7 mouse cellular contexts compared by ENCODE assay signal in the genomic region with DNA sequence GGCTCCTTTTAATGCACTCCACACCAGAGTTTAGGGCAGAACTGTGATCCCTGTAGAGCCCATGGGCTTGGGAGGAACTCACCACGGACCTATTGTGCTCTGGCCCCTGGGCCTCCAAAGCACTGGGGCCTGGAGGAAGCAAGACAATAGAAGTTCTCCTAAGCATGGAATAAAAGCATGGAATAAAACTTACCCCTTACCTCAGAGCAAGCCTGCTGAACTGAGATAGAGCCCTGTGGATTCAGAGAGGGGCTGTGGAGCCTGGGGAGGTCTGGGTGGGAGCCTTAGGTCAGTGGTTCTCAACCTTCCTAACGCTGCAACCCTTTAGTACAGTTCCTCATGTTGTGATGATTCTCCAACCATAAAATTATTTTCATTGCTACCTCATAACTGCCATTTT. TPM values are rescaled to one million over a fixed set of nuclear protein-coding genes. Genes with fewer than 3 reads are reported as not detected.
DNase-seq lines count a peak whose midpoint lies in the region; ATAC-seq and TF ChIP-seq lines count a peak whose summit lies in the region.

Nisch (minus strand) TSS at position 101 of the 400 bp plus-strand sequence.

- dilution Hi-C loops in CH12.LX (cut with MboI; ENCODE audit: extremely low pct_ligation_motif_present, extremely low pct_unique_long_range_greater_than_20kb, low sequenced_read_pairs): no loop called here

- DNase-seq in CH12.LX (ENCODE audit: extremely low read depth) (no peak), ES-E14 (ENCODE audit: low read depth, low spot score) (no peak)
- no peak for DNase-seq in hindbrain, embryonic 11.5 days (ENCODE audit: low spot score)
- DNase-seq in liver, embryonic 13.5 days: no peak
- DNase-seq in right cerebral cortex, postnatal 25 days: no peak
- no peak for DNase-seq in spleen, postnatal 4 days (ENCODE audit: low spot score in 2 of 2)

- TF ChIP-seq POLR2A in CH12.LX (IDR thresholded peaks at IDR 0.05; ENCODE audit: low read depth, low read length): no peak

- H3K9ac ChIP-seq in CH12.LX (ENCODE audit: insufficient read depth, low read depth): peak within 1 kb of the TSS; percentile 5; the same call in 1 of the 2 replicates
- H3K9ac ChIP-seq in ES-E14 (ENCODE audit: insufficient read depth, low read depth, low read length, poor library complexity, severe bottlenecking): peak within 1 kb of the TSS; percentile 28; the same call in 1 of the 2 replicates
- peak within 1 kb of the TSS; percentile 14 for H3K9ac ChIP-seq in forebrain, embryonic 13.5 days
- no peak within 1 kb of the TSS for H3K9ac ChIP-seq in hindbrain, embryonic 11.5 days (ENCODE audit: low read depth, low read length)
- peak within 1 kb of the TSS; percentile 5; the same call in 1 of the 2 replicates for H3K9ac ChIP-seq in liver, embryonic 13.5 days

- WGBS in forebrain, embryonic 13.5 days: 46% methylated on average over 2 of the region's 2 CpGs
- WGBS in hindbrain, embryonic 11.5 days: 73% methylated on average over 2 of the region's 2 CpGs
- WGBS in liver, embryonic 13.5 days (ENCODE audit: insufficient replicate concordance): 56% methylated on average over 2 of the region's 2 CpGs

- in situ Hi-C loops in CH12.LX (cut with MboI; ENCODE audit: low pct_ligation_motif_present, low pct_unique_long_range_greater_than_20kb, low sequenced_read_pairs): loop anchor here (5.0 kb wide), 1 partner anchor 35 kb away; the partner anchor contains the start of genes Bap1 and Phf7
- in situ Hi-C loops in ES-E14 (cut with MboI; ENCODE audit: low sequenced_read_pairs in 2 of 2, unreplicated experiment in 2 of 2): no loop called here

- H3K27me3 ChIP-seq in CH12.LX (replicated peaks): peaks cover 11% of the 10 kb centered on the region
- no peaks in the 10 kb centered on the region for H3K27me3 ChIP-seq in forebrain, embryonic 13.5 days
- H3K27me3 ChIP-seq in hindbrain, embryonic 11.5 days (ENCODE audit: control insufficient read depth, insufficient read depth, low read length): no peaks in the 10 kb centered on the region
- H3K27me3 ChIP-seq in liver, embryonic 13.5 days: peaks cover 6% of the 10 kb centered on the region; the same call in 1 of the 2 replicates

- TF ChIP-seq RAD21 in CH12.LX (IDR thresholded peaks at IDR 0.05; ENCODE audit: low read depth, low read length): no peak

- H3K79me2 ChIP-seq in CH12.LX (replicated peaks; ENCODE audit: control insufficient read depth, extremely low read depth, insufficient read depth, poor library complexity, severe bottlenecking): no peaks in the 10 kb centered on the region

- H3K36me3 ChIP-seq in CH12.LX (replicated peaks in 1 of 2; ENCODE audit: control insufficient read depth in 1 of 2, insufficient read depth in 1 of 2, low read length in 1 of 2) (peaks cover 0 to 1% of the 10 kb centered on the region in 2 experiments), ES-E14 (ENCODE audit: control insufficient read depth, insufficient read depth, low read length, poor library complexity, severe bottlenecking) (no peaks in the 10 kb centered on the region)
- H3K36me3 ChIP-seq in forebrain, embryonic 13.5 days (ENCODE audit: poor library complexity, severe bottlenecking): no peaks in the 10 kb centered on the region
- H3K36me3 ChIP-seq in hindbrain, embryonic 11.5 days (ENCODE audit: control insufficient read depth, insufficient read depth, low read length): no peaks in the 10 kb centered on the region
- H3K36me3 ChIP-seq in liver, embryonic 13.5 days: no peaks in the 10 kb centered on the region

- no peak for ATAC-seq in forebrain, embryonic 13.5 days
- ATAC-seq in hindbrain, embryonic 11.5 days (ENCODE audit: low FRiP score): no peak
- ATAC-seq in liver, embryonic 13.5 days (ENCODE audit: low read depth): no peak

- no peak within 1 kb of the TSS for H3K27ac ChIP-seq in CH12.LX (ENCODE audit: insufficient read depth, low read depth)
- no peak within 1 kb of the TSS for H3K27ac ChIP-seq in ES-E14 (ENCODE audit: insufficient read depth, low read depth, low read length, poor library complexity, severe bottlenecking)
- H3K27ac ChIP-seq in forebrain, embryonic 13.5 days: no peak within 1 kb of the TSS
- no peak within 1 kb of the TSS for H3K27ac ChIP-seq in hindbrain, embryonic 11.5 days (ENCODE audit: low read depth, low read length)
- no peak within 1 kb of the TSS for H3K27ac ChIP-seq in liver, embryonic 13.5 days

- no peaks in the 10 kb centered on the region for H3K9me3 ChIP-seq in CH12.LX (replicated peaks; ENCODE audit: low read length)
- no peaks in the 10 kb centered on the region for H3K9me3 ChIP-seq in ES-E14 (ENCODE audit: control insufficient read depth, insufficient read depth, low read depth, low read length)
- no peaks in the 10 kb centered on the region for H3K9me3 ChIP-seq in forebrain, embryonic 13.5 days (replicated peaks)
- H3K9me3 ChIP-seq in hindbrain, embryonic 11.5 days (ENCODE audit: control insufficient read depth, low read length): no peaks in the 10 kb centered on the region
- H3K9me3 ChIP-seq in liver, embryonic 13.5 days (replicated peaks): no peaks in the 10 kb centered on the region

- H3K4me3 ChIP-seq in CH12.LX (replicated peaks in 1 of 3; ENCODE audit: low read depth in 2 of 3, low read length in 2 of 3, poor library complexity in 1 of 3) (peak within 1 kb of the TSS in 2 of 3 experiments; percentile 33 to 37), ES-E14 (ENCODE audit: insufficient read depth in 1 of 2, low read depth in 1 of 2, low read length in 2 of 2, poor library complexity in 1 of 2, severe bottlenecking in 1 of 2) (no peak within 1 kb of the TSS)
- no peak within 1 kb of the TSS for H3K4me3 ChIP-seq in forebrain, embryonic 13.5 days
- H3K4me3 ChIP-seq in hindbrain, embryonic 11.5 days (ENCODE audit: low read depth, low read length): no peak within 1 kb of the TSS
- no peak within 1 kb of the TSS for H3K4me3 ChIP-seq in liver, embryonic 13.5 days (replicated peaks)

- H3K4me1 ChIP-seq in CH12.LX (ENCODE audit: control insufficient read depth in 1 of 2, insufficient read depth in 2 of 2): peaks cover 12 to 30% of the 10 kb centered on the region in 2 experiments
- peaks cover 0 to 3% of the 10 kb centered on the region in 2 experiments; a peak in 1 of 4 replicates for H3K4me1 ChIP-seq in ES-E14 (ENCODE audit: control insufficient read depth in 2 of 2, insufficient read depth in 2 of 2, low read length in 2 of 2, poor library complexity in 1 of 2)
- peaks cover 11% of the 10 kb centered on the region for H3K4me1 ChIP-seq in forebrain, embryonic 13.5 days
- H3K4me1 ChIP-seq in hindbrain, embryonic 11.5 days (replicated peaks; ENCODE audit: control insufficient read depth, insufficient read depth, low read length): peaks cover 6% of the 10 kb centered on the region; the same call in 1 of the 2 replicates
- peaks cover 28% of the 10 kb centered on the region for H3K4me1 ChIP-seq in liver, embryonic 13.5 days (replicated peaks)

- TF ChIP-seq CTCF in CH12.LX (conservative IDR thresholded peaks at IDR 0.05 in 1 of 2, IDR thresholded peaks at IDR 0.05 in 1 of 2; ENCODE audit: low read depth in 2 of 2, low read length in 2 of 2): no peak

- TF ChIP-seq EP300 in CH12.LX (IDR thresholded peaks at IDR 0.05; ENCODE audit: low read length): no peak

- peak within 1 kb of the TSS; percentile 18; the same call in 1 of the 2 replicates for H3K4me2 ChIP-seq in CH12.LX (ENCODE audit: insufficient read depth, low read depth, poor library complexity, severe bottlenecking)
- H3K4me2 ChIP-seq in forebrain, embryonic 13.5 days: peak within 1 kb of the TSS; percentile 14
- H3K4me2 ChIP-seq in hindbrain, embryonic 11.5 days (replicated peaks; ENCODE audit: low read depth, low read length): 0 out of 2 replicates have a peak within 1 kb of the TSS, but pooled peaks have one; percentile 15
- H3K4me2 ChIP-seq in liver, embryonic 13.5 days: 0 out of 2 replicates have a peak within 1 kb of the TSS, but pooled peaks have one; percentile 2

TF ChIP-seq in CH12.LX, 34 proteins besides CTCF, POLR2A, EP300 and RAD21:
- no peak for TF ChIP-seq CHD2 (IDR thresholded peaks at IDR 0.05; ENCODE audit: low read length)

TF ChIP-seq in ES-E14, 5 proteins besides CTCF, POLR2A, EP300 and RAD21:
- TF ChIP-seq CHD2 (IDR thresholded peaks at IDR 0.05; ENCODE audit: low read depth, low read length) (no peak), MAFK (IDR thresholded peaks at IDR 0.05; ENCODE audit: insufficient read depth, low read depth, low read length) (no peak), ZNF384 (IDR thresholded peaks at IDR 0.05; ENCODE audit: low read depth, low read length) (no peak), HCFC1 (IDR thresholded peaks at IDR 0.05; ENCODE audit: borderline replicate concordance, insufficient read depth, low read length) (no peak), ZC3H11A (IDR thresholded peaks at IDR 0.05; ENCODE audit: borderline replicate concordance, low read depth, low read length) (no peak)

RNA-seq across cellular contexts. Expression of gene Nisch, which starts in this region (rescaled TPM):
- 76.1 and 85.2 TPM in 2 replicates for total RNA-seq in CH12.LX (2012; rRNA removed)
- 43.1 and 46.3 TPM in 2 replicates for total RNA-seq in CH12.LX (2014; rRNA removed)
- 149 and 180 TPM in 2 replicates for polyA plus RNA-seq in CH12.LX (2012; ENCODE audit: insufficient read length, low read depth)
- total RNA-seq in ES-E14 (2012; rRNA removed): 169 and 204 TPM in 2 replicates
- polyA plus RNA-seq in forebrain, embryonic 13.5 days (2015; fragmentation: Nextera tagmentation; extraction: Ambion mirVana): 298 and 341 TPM in 2 replicates
- 251 and 305 TPM in 2 replicates for polyA plus RNA-seq in hindbrain, embryonic 11.5 days (2014; fragmentation: Nextera tagmentation; extraction: Ambion mirVana)
- polyA plus RNA-seq in liver, embryonic 13.5 days (2015; fragmentation: Nextera tagmentation; extraction: Ambion mirVana): 77.9 and 84.9 TPM in 2 replicates

Comparison
In these comparisons a context has a peak if more than half of its experiments do, and no peak if none do; other contexts are left out.
1. H3K4me3 ChIP-seq: peak in CH12.LX (2 of 3); none in ES-E14 (0 of 2), forebrain, embryonic 13.5 days (single experiment), hindbrain, embryonic 11.5 days (single experiment) and liver, embryonic 13.5 days (single experiment).
2. Peak in every context shown above with its lines, with median percentiles within 50 percentile points of each other: H3K4me2 ChIP-seq.